Mouse (Mus musculus): ENCODE measurements around the gene Gm21830. TPM values are rescaled to one million over a fixed set of nuclear protein-coding genes. Genes with fewer than 3 reads are reported as not detected.

Gm21830 gene
- polyA plus RNA-seq, 1 experiment from 2014 or later: not detected

DNA sequence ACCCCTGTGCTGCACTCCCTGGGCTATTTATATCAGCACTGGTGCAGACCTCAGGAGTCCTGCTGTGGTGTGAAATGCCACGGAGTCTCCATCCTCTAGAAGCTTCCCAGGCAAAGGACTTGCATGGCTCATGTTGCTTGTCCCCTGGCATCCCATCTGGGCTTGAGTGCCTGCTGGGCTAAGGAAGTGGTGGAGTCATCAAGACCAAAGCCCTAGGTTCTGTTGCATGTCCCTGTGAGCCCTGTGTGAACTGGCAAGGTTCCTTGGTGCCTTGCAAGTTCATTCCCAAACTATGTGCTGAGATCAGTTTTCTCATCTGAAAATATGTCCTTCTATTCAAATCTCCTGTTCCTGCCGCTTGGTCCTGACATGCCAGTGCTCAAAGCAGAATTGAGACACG, 67.5 kb downstream of the Gm21830 start:
- DNase-seq (ENCODE audit: low spot score): no peak
- Histone ChIP-seq H3K9me3 (replicated peaks) (no peaks in the 10 kb centered on the region), H3K27me3 (ENCODE audit: low read depth, poor library complexity, severe bottlenecking) (no peaks in the 10 kb centered on the region), H3K4me3 (no peak overlapping the region), H3K27ac (no peak overlapping the region), H3K4me1 (no peaks in the 10 kb centered on the region), H3K36me3 (no peaks in the 10 kb centered on the region)
- 70% methylated on average over 3 of the region's 3 CpGs for WGBS

Other genes starting within 250 kb of the Gm21830 start
- gene Gm26727, start 19.5 kb downstream of the Gm21830 start, polyA plus RNA-seq (2016; fragmentation: Nextera tagmentation; extraction: Ambion mirVana): not detected in 2 replicates
- not detected in 2 replicates for gene Xirp2, start 32.3 kb downstream of the Gm21830 start, polyA plus RNA-seq (2016; fragmentation: Nextera tagmentation; extraction: Ambion mirVana)
- 3.4 and 6.1 TPM in 2 replicates for gene B3galt1, start 152.1 kb downstream of the Gm21830 start, polyA plus RNA-seq (2016; fragmentation: Nextera tagmentation; extraction: Ambion mirVana)